Mouse (Mus musculus) myocyte (in vitro differentiated cells): ENCODE data around the gene Ftsj1.

ENCODE experiments used
- CEBPB ChIP-seq: IDR thresholded peaks from 2 replicates; pipeline ENCODE4 v1.6.1; 2011; ENCODE audit warnings: mild to moderate bottlenecking, moderate library complexity; ENCODE audit not compliant: poor library complexity, insufficient read depth, severe bottlenecking
- E2F4 ChIP-seq: IDR thresholded peaks from one replicate; pipeline ENCODE4 v1.6.1; 2011; ENCODE audit warnings: mild to moderate bottlenecking, control low read depth, moderate library complexity; ENCODE audit not compliant: insufficient read depth
- MAX ChIP-seq: IDR thresholded peaks from one replicate; pipeline ENCODE4 v1.6.1; 2011; ENCODE audit warnings: low read depth, mild to moderate bottlenecking, control low read depth
- POLR2A ChIP-seq: IDR thresholded peaks from one replicate; pipeline ENCODE4 v1.6.1; 2011; ENCODE audit warnings: low read depth, mild to moderate bottlenecking, control low read depth, moderate library complexity; ENCODE audit not compliant: insufficient read length
- REST ChIP-seq: IDR thresholded peaks from one replicate; pipeline ENCODE4 v1.6.1; 2011; ENCODE audit warnings: mild to moderate bottlenecking, control low read depth, moderate library complexity; ENCODE audit not compliant: insufficient read depth, insufficient read length
- SRF ChIP-seq: IDR thresholded peaks from one replicate; pipeline ENCODE4 v1.6.1; 2011; ENCODE audit warnings: low read depth; ENCODE audit not compliant: control insufficient read depth, insufficient read length
- TCF12 ChIP-seq: IDR thresholded peaks from one replicate; pipeline ENCODE4 v1.6.1; 2011; ENCODE audit warnings: mild to moderate bottlenecking, control low read depth; ENCODE audit not compliant: poor library complexity, insufficient read depth, severe bottlenecking
- USF1 ChIP-seq: IDR thresholded peaks from one replicate; pipeline ENCODE4 v1.6.1; 2011; ENCODE audit warnings: low read depth, mild to moderate bottlenecking, control low read depth, moderate library complexity

GRCm38 (mm10) chrX:8247680-8248079 is 4.5 kb downstream of the Ftsj1 start:
- TF ChIP-seq TCF12: no peak
- no peak for TF ChIP-seq POLR2A
- TF ChIP-seq USF1: no peak
- TF ChIP-seq MAX: no peak
- no peak for TF ChIP-seq CEBPB
- TF ChIP-seq SRF: no peak
- TF ChIP-seq REST: no peak
- no peak for TF ChIP-seq E2F4
